Mouse (Mus musculus) embryonic facial prominence, embryonic 15.5 days (tissue): Measurements from ENCODE around the gene Chchd6. TPM values are rescaled to one million over a fixed set of nuclear protein-coding genes. Genes with fewer than 3 reads are reported as not detected.
A peak's percentile ranks its signal among the peaks of the same experiment; 100 is the strongest.

Source experiments
- ATAC-seq: fragments of 200-750 bp; cut with Nextera tagmentation; 2 replicates; pipeline ENCODE4 v1.8.0; 2017; ENCODE audit warnings: low read depth, moderate TSS enrichment; ENCODE audit not compliant: insufficient number of reproducible peaks, low FRiP score, low TSS enrichment
- H3K27ac ChIP-seq: fragments of 300-500 bp; sonication (generic); replicated peaks from 2 replicates; pipeline ENCODE4 v1.5.1; 2015; ENCODE audit warnings: mild to moderate bottlenecking, inconsistent platforms
- H3K27me3 ChIP-seq: fragments of 300-500 bp; sonication (generic); 2 replicates; pipeline ENCODE4 v1.6.1; 2015; ENCODE audit warnings: inconsistent platforms
- H3K36me3 ChIP-seq: fragments of 300-500 bp; sonication (generic); 2 replicates; pipeline ENCODE4 v1.6.1; 2015; ENCODE audit warnings: mild to moderate bottlenecking, inconsistent platforms
- H3K4me1 ChIP-seq: fragments of 300-500 bp; sonication (generic); 2 replicates; pipeline ENCODE4 v1.6.1; 2015; ENCODE audit warnings: inconsistent platforms
- H3K4me2 ChIP-seq: fragments of 300-500 bp; sonication (generic); replicated peaks from 2 replicates; pipeline ENCODE4 v1.6.1; 2015; ENCODE audit warnings: mild to moderate bottlenecking, inconsistent platforms
- H3K4me3 ChIP-seq: fragments of 300-500 bp; sonication (generic); replicated peaks from 2 replicates; pipeline ENCODE4 v1.5.1; 2015; ENCODE audit warnings: mild to moderate bottlenecking, inconsistent platforms
- H3K9ac ChIP-seq: fragments of 300-500 bp; sonication (generic); 2 replicates; pipeline ENCODE4 v1.6.1; 2015; ENCODE audit warnings: inconsistent platforms
- H3K9me3 ChIP-seq: fragments of 300-500 bp; sonication (generic); replicated peaks from 2 replicates; pipeline ENCODE4 v1.6.1; 2016; ENCODE audit warnings: inconsistent platforms
- WGBS: fragments of 180-500 bp; shearing (Covaris S2); methylation state at CpG from one replicate; pipeline ENCODE4 v1.1.7; 2015; 5-methylcytosine and 5-hydroxymethylcytosine counted together
- polyA plus RNA-seq: library from polyadenylated mRNA; unstranded; fragments of >200 nt; fragmentation: Nextera tagmentation; extraction: Ambion mirVana; gene quantifications from 2 replicates; pipeline ENCODE4 v1.2.1, GENCODE M21; 2015

The Chchd6 gene
- polyA plus RNA-seq, 1 experiment from 2014 or later = 64.9 TPM

- peak; percentile 82; the same call in 1 of the 2 replicates for ATAC-seq
- H3K4me1 ChIP-seq = peaks cover 9% of the 10 kb centered on the region; the same call in 1 of the 2 replicates
- H3K4me3 ChIP-seq = no peak overlapping the region
- no peaks in the 10 kb centered on the region for H3K36me3 ChIP-seq
- no peak overlapping the region for H3K9ac ChIP-seq
- 11% methylated on average over 5 of the region's 5 CpGs for WGBS
- H3K27ac ChIP-seq = no peak overlapping the region
- no peaks in the 10 kb centered on the region for H3K9me3 ChIP-seq
- no peaks in the 10 kb centered on the region for H3K27me3 ChIP-seq
- no peak overlapping the region for H3K4me2 ChIP-seq
These were observed 10.6 kb downstream of the Chchd6 start for GRCm38 (mm10) chr6:89584634-89585409.

- no peak overlapping the region for H3K4me3 ChIP-seq
- no peaks in the 10 kb centered on the region for H3K36me3 ChIP-seq
- H3K9me3 ChIP-seq = no peaks in the 10 kb centered on the region
- H3K27ac ChIP-seq = no peak overlapping the region
- ATAC-seq = no peak
- no peak overlapping the region for H3K9ac ChIP-seq
- H3K27me3 ChIP-seq = no peaks in the 10 kb centered on the region
- H3K4me2 ChIP-seq = no peak overlapping the region
- peaks cover 9% of the 10 kb centered on the region; the same call in 1 of the 2 replicates for H3K4me1 ChIP-seq
- 87% methylated on average over 3 of the region's 3 CpGs for WGBS
These were observed 12.3 kb downstream of the Chchd6 start for GRCm38 (mm10) chr6:89583170-89583569.

- no peak overlapping the region for H3K4me2 ChIP-seq
- H3K9ac ChIP-seq = no peak overlapping the region
- 71% methylated on average over 2 of the region's 2 CpGs for WGBS
- no peaks in the 10 kb centered on the region for H3K9me3 ChIP-seq
- H3K36me3 ChIP-seq = 0 out of 2 replicates have a peak, but pooled peaks cover 2% of the 10 kb centered on the region
- ATAC-seq = no peak
- H3K27ac ChIP-seq = no peak overlapping the region
- H3K4me3 ChIP-seq = no peak overlapping the region
- no peaks in the 10 kb centered on the region for H3K27me3 ChIP-seq
- H3K4me1 ChIP-seq = no peaks in the 10 kb centered on the region
These were observed 20.8 kb downstream of the Chchd6 start for GRCm38 (mm10) chr6:89574641-89575040.

GRCm38 (mm10) chr6:89573768-89574167 is 21.7 kb downstream of the Chchd6 start:
- Histone ChIP-seq H3K9me3 (no peaks in the 10 kb centered on the region), H3K4me1 (no peaks in the 10 kb centered on the region), H3K4me2 (no peak overlapping the region), H3K27ac (no peak overlapping the region), H3K36me3 (0 out of 2 replicates have a peak, but pooled peaks cover 2% of the 10 kb centered on the region), H3K4me3 (no peak overlapping the region), H3K27me3 (no peaks in the 10 kb centered on the region), H3K9ac (no peak overlapping the region)
- no peak for ATAC-seq
- WGBS = 85% methylated on average over 2 of the region's 2 CpGs

GRCm38 (mm10) chr6:89572921-89573636 is 22.4 kb downstream of the Chchd6 start:
- 0 out of 2 replicates have a peak, but pooled peaks cover 2% of the 10 kb centered on the region for H3K36me3 ChIP-seq
- H3K4me2 ChIP-seq = no peak overlapping the region
- no peaks in the 10 kb centered on the region for H3K9me3 ChIP-seq
- H3K9ac ChIP-seq = no peak overlapping the region
- no peak overlapping the region for H3K4me3 ChIP-seq
- no peaks in the 10 kb centered on the region for H3K4me1 ChIP-seq
- H3K27ac ChIP-seq = no peak overlapping the region
- H3K27me3 ChIP-seq = no peaks in the 10 kb centered on the region
- no peak for ATAC-seq

GRCm38 (mm10) chr6:89569370-89569769 is 26.1 kb downstream of the Chchd6 start:
- Histone ChIP-seq H3K4me2 (no peak overlapping the region), H3K36me3 (0 out of 2 replicates have a peak, but pooled peaks cover 4% of the 10 kb centered on the region), H3K27ac (no peak overlapping the region), H3K9me3 (no peaks in the 10 kb centered on the region), H3K4me1 (no peaks in the 10 kb centered on the region), H3K4me3 (no peak overlapping the region), H3K27me3 (no peaks in the 10 kb centered on the region), H3K9ac (no peak overlapping the region)
- 74% methylated on average over 4 of the region's 4 CpGs for WGBS
- ATAC-seq = no peak

GRCm38 (mm10) chr6:89566740-89567139 is 28.7 kb downstream of the Chchd6 start:
- H3K36me3 ChIP-seq = 0 out of 2 replicates have a peak, but pooled peaks cover 2% of the 10 kb centered on the region
- H3K4me1 ChIP-seq = no peaks in the 10 kb centered on the region
- no peak for ATAC-seq
- H3K27ac ChIP-seq = no peak overlapping the region
- H3K9me3 ChIP-seq = no peaks in the 10 kb centered on the region
- no peak overlapping the region for H3K9ac ChIP-seq
- 62% methylated on average over 4 of the region's 4 CpGs for WGBS
- no peak overlapping the region for H3K4me2 ChIP-seq
- no peaks in the 10 kb centered on the region for H3K27me3 ChIP-seq
- no peak overlapping the region for H3K4me3 ChIP-seq

- 80% methylated on average over 4 of the region's 4 CpGs for WGBS
- no peak for ATAC-seq
- Histone ChIP-seq H3K9me3 (no peaks in the 10 kb centered on the region), H3K27me3 (no peaks in the 10 kb centered on the region), H3K36me3 (0 out of 2 replicates have a peak, but pooled peaks cover 2% of the 10 kb centered on the region), H3K4me3 (no peak overlapping the region), H3K9ac (no peak overlapping the region), H3K4me1 (no peaks in the 10 kb centered on the region), H3K27ac (no peak overlapping the region), H3K4me2 (no peak overlapping the region)
These were observed 32.1 kb downstream of the Chchd6 start for GRCm38 (mm10) chr6:89563381-89563780.

GRCm38 (mm10) chr6:89560826-89561225 is 34.6 kb downstream of the Chchd6 start:
- Histone ChIP-seq H3K9me3 (no peaks in the 10 kb centered on the region), H3K4me3 (no peak overlapping the region), H3K27me3 (no peaks in the 10 kb centered on the region), H3K27ac (no peak overlapping the region), H3K4me2 (no peak overlapping the region), H3K36me3 (no peaks in the 10 kb centered on the region), H3K4me1 (no peaks in the 10 kb centered on the region), H3K9ac (no peak overlapping the region)
- WGBS = 58% methylated on average over 2 of the region's 2 CpGs
- no peak for ATAC-seq

- Histone ChIP-seq H3K27ac (no peak overlapping the region), H3K4me1 (peaks cover 6% of the 10 kb centered on the region; the same call in 1 of the 2 replicates), H3K27me3 (no peaks in the 10 kb centered on the region), H3K36me3 (no peaks in the 10 kb centered on the region), H3K4me3 (no peak overlapping the region), H3K9ac (no peak overlapping the region), H3K9me3 (no peaks in the 10 kb centered on the region), H3K4me2 (no peak overlapping the region)
- no peak for ATAC-seq
- 79% methylated on average over 4 of the region's 4 CpGs for WGBS
These were observed 37.8 kb downstream of the Chchd6 start for GRCm38 (mm10) chr6:89557654-89558053.

- H3K27ac ChIP-seq = no peak overlapping the region
- no peak for ATAC-seq
- H3K36me3 ChIP-seq = no peaks in the 10 kb centered on the region
- no peak overlapping the region for H3K9ac ChIP-seq
- 68% methylated on average over 7 of the region's 7 CpGs for WGBS
- no peaks in the 10 kb centered on the region for H3K9me3 ChIP-seq
- H3K27me3 ChIP-seq = no peaks in the 10 kb centered on the region
- peaks cover 12% of the 10 kb centered on the region; the same call in 1 of the 2 replicates for H3K4me1 ChIP-seq
- no peak overlapping the region for H3K4me2 ChIP-seq
- no peak overlapping the region for H3K4me3 ChIP-seq
These were observed 38.9 kb downstream of the Chchd6 start for GRCm38 (mm10) chr6:89556566-89556965.
